Mouse (Mus musculus) neural tube, embryonic 11.5 days (tissue): ENCODE measurements around the gene Nub1. TPM values are rescaled to one million over a fixed set of nuclear protein-coding genes. Genes with fewer than 3 reads are reported as not detected.
A peak's percentile ranks its signal among the peaks of the same experiment; 100 is the strongest.
"Not testable (repeated sequence)": the region's sequence is repeated elsewhere in the genome, so short reads cannot be mapped to it uniquely, and the experiment has no call there.

Experiments
- ATAC-seq: fragments of 200-750 bp; cut with Nextera tagmentation; 2 replicates; pipeline ENCODE4 v1.8.0; 2017; ENCODE audit warnings: moderate number of reproducible peaks, mild to moderate bottlenecking, moderate TSS enrichment, moderate library complexity; ENCODE audit not compliant: insufficient read depth, low FRiP score, low TSS enrichment
- DNase-seq: peaks from one replicate; pipeline ENCODE4 v3.0.0-alpha.2; 2015; ENCODE audit warnings: low spot score
- H3K27ac ChIP-seq: fragments of 300-500 bp; sonication (generic); 2 replicates; pipeline ENCODE4 v1.5.1; 2014; ENCODE audit warnings: low read depth, mild to moderate bottlenecking, low read length
- H3K27me3 ChIP-seq: fragments of 300-500 bp; sonication (generic); 2 replicates; pipeline ENCODE4 v1.6.1; 2014; ENCODE audit warnings: mild to moderate bottlenecking, low read length, mixed read lengths; ENCODE audit not compliant: control insufficient read depth, insufficient read depth
- H3K36me3 ChIP-seq: fragments of 300-500 bp; sonication (generic); 2 replicates; pipeline ENCODE4 v1.6.1; 2014; ENCODE audit warnings: mild to moderate bottlenecking, low read length, moderate library complexity, mixed read lengths; ENCODE audit not compliant: control insufficient read depth, insufficient read depth
- H3K4me1 ChIP-seq: fragments of 300-500 bp; sonication (generic); 2 replicates; pipeline ENCODE4 v1.6.1; 2014; ENCODE audit warnings: low read length, mixed read lengths; ENCODE audit not compliant: control insufficient read depth, insufficient read depth
- H3K4me2 ChIP-seq: fragments of 300-500 bp; sonication (generic); 2 replicates; pipeline ENCODE4 v1.6.1; 2014; ENCODE audit warnings: low read depth, mild to moderate bottlenecking, moderate library complexity
- H3K4me3 ChIP-seq: fragments of 300-500 bp; sonication (generic); 2 replicates; pipeline ENCODE4 v1.5.1; 2014; ENCODE audit warnings: low read depth, low read length
- H3K9ac ChIP-seq: fragments of 300-500 bp; sonication (generic); 2 replicates; pipeline ENCODE4 v1.6.1; 2014; ENCODE audit warnings: mild to moderate bottlenecking, low read length
- H3K9me3 ChIP-seq: fragments of 300-500 bp; sonication (generic); 2 replicates; pipeline ENCODE4 v1.6.1; 2016; ENCODE audit warnings: low read length; ENCODE audit not compliant: control insufficient read depth
- WGBS: fragments of 180-500 bp; shearing (Covaris S2); extraction: QIAGEN DNeasy Blood & Tissue Kit; methylation state at CpG from one replicate; pipeline ENCODE4 v1.1.7; 2014; 5-methylcytosine and 5-hydroxymethylcytosine counted together
- polyA plus RNA-seq: library from polyadenylated mRNA; unstranded; fragments of >200 nt; fragmentation: Nextera tagmentation; extraction: Ambion mirVana; gene quantifications from 2 replicates; pipeline ENCODE4 v1.2.1, GENCODE M21; 2014

The Nub1 gene
- polyA plus RNA-seq, 1 experiment from 2014 or later = 41.8 TPM

GRCm38 (mm10) chr5:24684578-24685365 is 560 bp upstream of the Nub1 start:
- Histone ChIP-seq H3K9me3 (no peaks in the 10 kb centered on the region), H3K27me3 (no peaks in the 10 kb centered on the region), H3K4me3 (peak overlapping the region; percentile 71), H3K36me3 (no peaks in the 10 kb centered on the region), H3K4me1 (0 out of 2 replicates have a peak, but pooled peaks cover 3% of the 10 kb centered on the region), H3K9ac (peak overlapping the region; percentile 62), H3K4me2 (peak overlapping the region; percentile 60), H3K27ac (peak overlapping the region; percentile 92)
- WGBS = 30% methylated on average over 16 of the region's 16 CpGs
- DNase-seq = peak; percentile 37
- ATAC-seq = peak; percentile 46

DNA sequence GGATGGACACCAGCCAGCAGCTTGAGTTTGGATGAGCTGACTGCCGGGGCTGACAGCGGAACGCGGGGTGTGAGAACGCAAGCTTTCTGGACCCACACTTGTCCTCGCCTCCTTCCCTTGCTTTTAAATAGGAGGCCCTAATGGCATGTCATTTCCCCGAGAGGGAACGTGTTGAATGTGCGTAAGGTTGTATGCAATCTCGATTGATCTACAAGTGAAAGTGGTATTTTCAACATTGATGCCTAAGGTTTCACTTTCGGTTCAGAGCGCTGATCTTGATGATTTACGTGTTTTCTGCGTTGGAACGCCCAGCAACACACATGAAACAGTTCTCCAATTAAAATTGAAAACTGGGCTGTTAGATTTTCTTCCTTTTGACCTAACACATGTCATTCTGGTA is 844 bp downstream of the Nub1 start:
- peak overlapping the region; percentile 71 for H3K4me3 ChIP-seq
- no peaks in the 10 kb centered on the region for H3K27me3 ChIP-seq
- peak overlapping the region; percentile 75 for H3K27ac ChIP-seq
- peak overlapping the region; percentile 67 for H3K9ac ChIP-seq
- no peaks in the 10 kb centered on the region for H3K9me3 ChIP-seq
- H3K4me2 ChIP-seq = peak overlapping the region; percentile 42
- no peak for DNase-seq
- H3K36me3 ChIP-seq = no peaks in the 10 kb centered on the region
- ATAC-seq = no peak
- H3K4me1 ChIP-seq = 0 out of 2 replicates have a peak, but pooled peaks cover 3% of the 10 kb centered on the region
- WGBS = 1% methylated on average over 15 of the region's 15 CpGs

GRCm38 (mm10) chr5:24686671-24687420 is 1.5 kb downstream of the Nub1 start:
- H3K27me3 ChIP-seq, H3K36me3 ChIP-seq, H3K4me1 ChIP-seq, H3K9ac ChIP-seq, H3K9me3 ChIP-seq, DNase-seq, ATAC-seq, H3K27ac ChIP-seq: not testable (repeated sequence)
- Histone ChIP-seq H3K4me3 (peak overlapping the region; percentile 71), H3K4me2 (peak overlapping the region; percentile 42)
- 80% methylated on average over 16 of the region's 16 CpGs for WGBS

GRCm38 (mm10) chr5:24687696-24688095 is 2.4 kb downstream of the Nub1 start:
- 93% methylated on average over 1 of the region's 1 CpGs for WGBS
- no peaks in the 10 kb centered on the region for H3K36me3 ChIP-seq
- H3K4me1 ChIP-seq = 0 out of 2 replicates have a peak, but pooled peaks cover 3% of the 10 kb centered on the region
- H3K27me3 ChIP-seq = no peaks in the 10 kb centered on the region
- no peak overlapping the region for H3K9ac ChIP-seq
- DNase-seq (no peak), ATAC-seq (no peak)
- no peak overlapping the region for H3K27ac ChIP-seq
- no peak overlapping the region for H3K4me3 ChIP-seq
- H3K9me3 ChIP-seq = no peaks in the 10 kb centered on the region
- H3K4me2 ChIP-seq = no peak overlapping the region

DNA sequence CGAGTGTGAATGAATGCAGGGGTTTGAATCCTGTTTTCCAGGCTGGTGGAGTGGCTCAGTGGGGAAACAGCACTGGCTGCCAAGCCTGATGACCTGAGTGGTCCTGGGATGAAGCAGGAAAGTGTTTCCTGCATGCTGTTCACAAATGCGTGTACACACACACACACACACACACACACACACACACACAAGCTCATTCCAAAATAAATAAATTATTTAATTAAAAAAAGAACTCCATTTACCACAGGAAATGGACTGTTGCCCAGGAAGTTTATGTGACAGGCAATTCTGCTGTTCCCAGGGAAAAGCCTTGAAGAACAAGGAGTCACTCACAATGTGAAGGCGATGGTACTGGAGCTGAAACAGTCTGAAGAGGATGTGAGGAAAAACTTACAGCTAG is 11.4 kb downstream of the Nub1 start:
- no peak for ATAC-seq
- H3K4me2 ChIP-seq = no peak overlapping the region
- no peak overlapping the region for H3K27ac ChIP-seq
- no peak overlapping the region for H3K4me3 ChIP-seq
- DNase-seq = no peak
- no peaks in the 10 kb centered on the region for H3K9me3 ChIP-seq
- H3K4me1 ChIP-seq = no peaks in the 10 kb centered on the region
- WGBS = 87% methylated on average over 3 of the region's 3 CpGs
- H3K27me3 ChIP-seq = no peaks in the 10 kb centered on the region
- peaks cover 23% of the 10 kb centered on the region for H3K36me3 ChIP-seq
- no peak overlapping the region for H3K9ac ChIP-seq

DNA sequence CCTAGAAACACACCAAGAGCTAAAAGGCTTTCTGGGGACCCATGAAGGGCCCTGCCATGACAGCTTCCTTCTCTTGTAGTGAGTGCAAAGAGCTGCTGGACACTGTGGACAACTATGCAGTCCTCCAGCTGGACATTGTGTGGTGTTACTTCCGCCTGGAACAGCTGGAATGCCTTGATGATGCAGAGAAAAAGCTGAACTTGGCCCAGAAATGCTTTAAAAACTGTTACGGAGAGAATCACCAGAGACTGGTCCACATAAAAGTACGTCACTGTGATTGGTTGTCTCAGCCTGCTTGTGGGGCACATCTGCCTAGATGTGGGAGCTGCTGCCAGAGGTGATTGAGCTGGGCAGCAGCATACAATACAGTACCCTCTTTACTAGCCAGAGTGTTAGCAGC is 15.9 kb downstream of the Nub1 start:
- H3K9me3 ChIP-seq = no peaks in the 10 kb centered on the region
- no peak for DNase-seq
- 88% methylated on average over 3 of the region's 3 CpGs for WGBS
- no peak overlapping the region for H3K4me3 ChIP-seq
- H3K36me3 ChIP-seq = peaks cover 22% of the 10 kb centered on the region
- H3K27me3 ChIP-seq = no peaks in the 10 kb centered on the region
- no peaks in the 10 kb centered on the region for H3K4me1 ChIP-seq
- H3K4me2 ChIP-seq = no peak overlapping the region
- no peak overlapping the region for H3K9ac ChIP-seq
- H3K27ac ChIP-seq = no peak overlapping the region
- no peak for ATAC-seq

DNA sequence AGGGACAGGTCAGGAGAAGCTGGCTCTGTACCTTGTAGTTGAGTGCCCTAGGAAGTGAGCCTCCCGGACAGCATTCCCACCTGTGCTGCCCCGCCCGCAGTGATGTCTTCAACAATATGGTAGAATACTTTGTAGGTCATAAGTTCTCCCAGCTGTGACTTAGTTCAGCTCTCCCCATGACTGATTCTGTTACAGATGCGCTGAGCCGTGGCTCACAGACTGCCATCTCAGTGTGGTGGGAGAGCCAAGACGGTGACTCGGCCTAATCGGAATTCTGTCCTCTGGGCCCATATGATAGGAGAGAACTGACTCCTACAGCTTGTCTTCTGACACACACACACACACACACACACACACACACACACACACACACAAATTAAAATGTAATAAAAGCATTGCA is 19.3 kb downstream of the Nub1 start:
- Histone ChIP-seq H3K27me3 (no peaks in the 10 kb centered on the region), H3K9me3 (no peaks in the 10 kb centered on the region), H3K4me3 (no peak overlapping the region), H3K4me2 (no peak overlapping the region), H3K4me1 (no peaks in the 10 kb centered on the region), H3K27ac (no peak overlapping the region), H3K9ac (no peak overlapping the region), H3K36me3 (peaks cover 18% of the 10 kb centered on the region)
- ATAC-seq (no peak), DNase-seq (no peak)
- 93% methylated on average over 8 of the region's 8 CpGs for WGBS

DNA sequence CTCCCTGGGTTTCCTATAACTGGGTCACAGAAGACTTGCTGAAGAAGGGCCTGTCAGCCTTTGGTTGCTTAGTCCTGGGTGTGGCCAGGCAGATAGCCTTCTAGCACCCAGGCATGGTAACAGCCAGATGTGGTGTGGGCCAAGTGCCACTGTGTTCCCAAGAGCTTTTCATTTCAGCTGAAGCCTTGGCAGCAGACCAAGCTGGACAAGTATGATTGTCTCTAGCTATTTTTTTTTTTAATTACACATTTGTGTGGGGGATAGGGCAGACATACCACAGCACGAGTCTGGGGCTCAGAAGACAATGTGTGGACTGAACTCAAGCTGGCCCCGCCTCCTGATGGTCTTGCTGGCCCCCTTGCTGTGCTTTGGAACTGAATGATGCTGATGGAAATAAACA is 24.6 kb downstream of the Nub1 start:
- DNase-seq = no peak
- Histone ChIP-seq H3K4me3 (no peak overlapping the region), H3K4me2 (no peak overlapping the region), H3K27ac (no peak overlapping the region), H3K36me3 (peaks cover 20% of the 10 kb centered on the region), H3K9me3 (no peaks in the 10 kb centered on the region), H3K27me3 (no peaks in the 10 kb centered on the region), H3K4me1 (no peaks in the 10 kb centered on the region), H3K9ac (no peak overlapping the region)
- ATAC-seq = no peak
- WGBS = 69% methylated on average over 2 of the region's 2 CpGs
